Mouse (Mus musculus): ENCODE results near the gene Tcf7l2. TPM values are rescaled to one million over a fixed set of nuclear protein-coding genes. Genes with fewer than 3 reads are reported as not detected.
A peak's percentile ranks its signal among the peaks of the same experiment; 100 is the strongest.

The Tcf7l2 gene
- polyA plus RNA-seq, 1 experiment from 2014 or later, result 29.6 TPM

GRCm38 (mm10) chr19:55748801-55749200, 7.2 kb downstream of the Tcf7l2 start:
- no peak for ATAC-seq (ENCODE audit: low FRiP score)
- no peak overlapping the region for H3K9ac ChIP-seq
- H3K4me2 ChIP-seq, result peak overlapping the region; percentile 8; the same call in 1 of the 2 replicates
- H3K36me3 ChIP-seq, result no peaks in the 10 kb centered on the region
- no peaks in the 10 kb centered on the region for H3K9me3 ChIP-seq
- H3K4me3 ChIP-seq, result no peak overlapping the region
- peaks cover 72% of the 10 kb centered on the region for H3K4me1 ChIP-seq (replicated peaks)
- H3K27me3 ChIP-seq, result peaks cover 68% of the 10 kb centered on the region
- WGBS, result 25% methylated on average over 6 of the region's 6 CpGs
- no peak overlapping the region for H3K27ac ChIP-seq

GRCm38 (mm10) chr19:55749532-55749931, 7.9 kb downstream of the Tcf7l2 start:
- Histone ChIP-seq H3K27ac (no peak overlapping the region), H3K9me3 (no peaks in the 10 kb centered on the region), H3K36me3 (no peaks in the 10 kb centered on the region), H3K4me1 (replicated peaks) (peaks cover 64% of the 10 kb centered on the region), H3K4me2 (peak overlapping the region; percentile 33; the same call in 1 of the 2 replicates), H3K9ac (no peak overlapping the region), H3K27me3 (peaks cover 68% of the 10 kb centered on the region), H3K4me3 (no peak overlapping the region)
- 20% methylated on average over 7 of the region's 7 CpGs for WGBS
- ATAC-seq (ENCODE audit: low FRiP score), result no peak

GRCm38 (mm10) chr19:55750048-55750447, 8.4 kb downstream of the Tcf7l2 start:
- Histone ChIP-seq H3K4me3 (no peak overlapping the region), H3K4me1 (replicated peaks) (peaks cover 59% of the 10 kb centered on the region), H3K27ac (no peak overlapping the region), H3K4me2 (peak overlapping the region; percentile 33), H3K9me3 (no peaks in the 10 kb centered on the region), H3K27me3 (peaks cover 68% of the 10 kb centered on the region), H3K9ac (no peak overlapping the region), H3K36me3 (no peaks in the 10 kb centered on the region)
- WGBS, result 20% methylated on average over 13 of the region's 13 CpGs
- no peak for ATAC-seq (ENCODE audit: low FRiP score)

- H3K27me3 ChIP-seq, result peaks cover 64% of the 10 kb centered on the region
- H3K4me1 ChIP-seq (replicated peaks), result peaks cover 55% of the 10 kb centered on the region
- no peaks in the 10 kb centered on the region for H3K9me3 ChIP-seq
- WGBS, result 24% methylated on average over 7 of the region's 7 CpGs
- no peaks in the 10 kb centered on the region for H3K36me3 ChIP-seq
- peak overlapping the region; percentile 33 for H3K4me2 ChIP-seq
- H3K4me3 ChIP-seq, result no peak overlapping the region
- no peak overlapping the region for H3K27ac ChIP-seq
- no peak overlapping the region for H3K9ac ChIP-seq
- no peak for ATAC-seq (ENCODE audit: low FRiP score)
These were observed 8.8 kb downstream of the Tcf7l2 start for GRCm38 (mm10) chr19:55750465-55750864.

- Histone ChIP-seq H3K9me3 (no peaks in the 10 kb centered on the region), H3K9ac (no peak overlapping the region), H3K4me1 (replicated peaks) (peaks cover 48% of the 10 kb centered on the region), H3K27ac (no peak overlapping the region), H3K36me3 (peaks cover 3% of the 10 kb centered on the region; the same call in 1 of the 2 replicates), H3K4me2 (no peak overlapping the region), H3K27me3 (peaks cover 53% of the 10 kb centered on the region), H3K4me3 (no peak overlapping the region)
- ATAC-seq (ENCODE audit: low FRiP score), result no peak
- WGBS, result 49% methylated on average over 8 of the region's 8 CpGs
These were observed 11.2 kb downstream of the Tcf7l2 start for GRCm38 (mm10) chr19:55752861-55753260.

GRCm38 (mm10) chr19:55754303-55754702, 12.7 kb downstream of the Tcf7l2 start:
- 78% methylated on average over 7 of the region's 7 CpGs for WGBS
- Histone ChIP-seq H3K4me1 (replicated peaks) (peaks cover 34% of the 10 kb centered on the region), H3K4me2 (no peak overlapping the region), H3K9me3 (no peaks in the 10 kb centered on the region), H3K9ac (no peak overlapping the region), H3K4me3 (no peak overlapping the region), H3K27me3 (peaks cover 42% of the 10 kb centered on the region), H3K36me3 (peaks cover 3% of the 10 kb centered on the region; the same call in 1 of the 2 replicates), H3K27ac (no peak overlapping the region)
- ATAC-seq (ENCODE audit: low FRiP score), result no peak

- Histone ChIP-seq H3K4me2 (no peak overlapping the region), H3K27me3 (peaks cover 35% of the 10 kb centered on the region), H3K4me3 (no peak overlapping the region), H3K27ac (no peak overlapping the region), H3K36me3 (peaks cover 3% of the 10 kb centered on the region; the same call in 1 of the 2 replicates), H3K9ac (no peak overlapping the region), H3K9me3 (no peaks in the 10 kb centered on the region), H3K4me1 (replicated peaks) (peaks cover 22% of the 10 kb centered on the region)
- ATAC-seq (ENCODE audit: low FRiP score), result no peak
- 95% methylated on average over 9 of the region's 9 CpGs for WGBS
These were observed 13.8 kb downstream of the Tcf7l2 start for GRCm38 (mm10) chr19:55755462-55755861.

GRCm38 (mm10) chr19:55756707-55757106, 15.1 kb downstream of the Tcf7l2 start:
- WGBS, result 75% methylated on average over 8 of the region's 8 CpGs
- Histone ChIP-seq H3K9me3 (no peaks in the 10 kb centered on the region), H3K4me2 (no peak overlapping the region), H3K4me3 (no peak overlapping the region), H3K27me3 (peaks cover 28% of the 10 kb centered on the region), H3K4me1 (replicated peaks) (peaks cover 17% of the 10 kb centered on the region), H3K9ac (no peak overlapping the region), H3K27ac (no peak overlapping the region), H3K36me3 (peaks cover 3% of the 10 kb centered on the region; the same call in 1 of the 2 replicates)
- ATAC-seq (ENCODE audit: low FRiP score), result no peak

GRCm38 (mm10) chr19:55757403-55757802, 15.8 kb downstream of the Tcf7l2 start:
- no peak for ATAC-seq (ENCODE audit: low FRiP score)
- Histone ChIP-seq H3K36me3 (peaks cover 3% of the 10 kb centered on the region; the same call in 1 of the 2 replicates), H3K9me3 (no peaks in the 10 kb centered on the region), H3K4me2 (no peak overlapping the region), H3K27me3 (peaks cover 25% of the 10 kb centered on the region), H3K27ac (no peak overlapping the region), H3K9ac (no peak overlapping the region), H3K4me3 (no peak overlapping the region), H3K4me1 (replicated peaks) (peaks cover 12% of the 10 kb centered on the region)
- 84% methylated on average over 6 of the region's 6 CpGs for whole genome bisulfite sequencing

GRCm38 (mm10) chr19:55758158-55758557, 16.5 kb downstream of the Tcf7l2 start:
- Histone ChIP-seq H3K36me3 (peaks cover 3% of the 10 kb centered on the region; the same call in 1 of the 2 replicates), H3K27ac (no peak overlapping the region), H3K9me3 (no peaks in the 10 kb centered on the region), H3K27me3 (peaks cover 21% of the 10 kb centered on the region; the same call in 1 of the 2 replicates), H3K9ac (no peak overlapping the region), H3K4me3 (no peak overlapping the region), H3K4me1 (replicated peaks) (peaks cover 7% of the 10 kb centered on the region), H3K4me2 (no peak overlapping the region)
- ATAC-seq (ENCODE audit: low FRiP score), result no peak

- ATAC-seq (ENCODE audit: low FRiP score), result no peak
- peaks cover 21% of the 10 kb centered on the region; the same call in 1 of the 2 replicates for H3K27me3 ChIP-seq
- H3K9ac ChIP-seq, result no peak overlapping the region
- H3K4me3 ChIP-seq, result no peak overlapping the region
- 91% methylated on average over 9 of the region's 9 CpGs for WGBS
- peaks cover 3% of the 10 kb centered on the region; the same call in 1 of the 2 replicates for H3K36me3 ChIP-seq
- no peaks in the 10 kb centered on the region for H3K9me3 ChIP-seq
- H3K4me1 ChIP-seq (replicated peaks), result peaks cover 9% of the 10 kb centered on the region; the same call in 1 of the 2 replicates
- no peak overlapping the region for H3K27ac ChIP-seq
- no peak overlapping the region for H3K4me2 ChIP-seq
These were observed 17.4 kb downstream of the Tcf7l2 start for GRCm38 (mm10) chr19:55759006-55759405.

GRCm38 (mm10) chr19:55761086-55761485, 19.5 kb downstream of the Tcf7l2 start:
- Histone ChIP-seq H3K9me3 (no peaks in the 10 kb centered on the region), H3K4me1 (replicated peaks) (peaks cover 22% of the 10 kb centered on the region), H3K4me2 (no peak overlapping the region), H3K4me3 (no peak overlapping the region), H3K27me3 (peaks cover 17% of the 10 kb centered on the region; the same call in 1 of the 2 replicates), H3K36me3 (no peaks in the 10 kb centered on the region), H3K9ac (no peak overlapping the region), H3K27ac (no peak overlapping the region)
- ATAC-seq (ENCODE audit: low FRiP score), result no peak
- 46% methylated on average over 5 of the region's 5 CpGs for WGBS

GRCm38 (mm10) chr19:55762187-55762586, 20.6 kb downstream of the Tcf7l2 start:
- H3K9me3 ChIP-seq, result no peaks in the 10 kb centered on the region
- no peak overlapping the region for H3K27ac ChIP-seq
- H3K4me2 ChIP-seq, result no peak overlapping the region
- H3K4me3 ChIP-seq, result no peak overlapping the region
- no peaks in the 10 kb centered on the region for H3K36me3 ChIP-seq
- peaks cover 17% of the 10 kb centered on the region for H3K4me1 ChIP-seq (replicated peaks)
- 96% methylated on average over 3 of the region's 3 CpGs for WGBS
- no peak overlapping the region for H3K9ac ChIP-seq
- ATAC-seq (ENCODE audit: low FRiP score), result no peak
- 0 out of 2 replicates have a peak, but pooled peaks cover 13% of the 10 kb centered on the region for H3K27me3 ChIP-seq
